Mouse (Mus musculus): ENCODE measurements at regions not wholly inside any gene's neighbourhood (a gene's known extent, or its start where the extent isn't known, plus 50 kb on each side); places are given as distances from the start of the nearest gene placed in this dataset.

DNA sequence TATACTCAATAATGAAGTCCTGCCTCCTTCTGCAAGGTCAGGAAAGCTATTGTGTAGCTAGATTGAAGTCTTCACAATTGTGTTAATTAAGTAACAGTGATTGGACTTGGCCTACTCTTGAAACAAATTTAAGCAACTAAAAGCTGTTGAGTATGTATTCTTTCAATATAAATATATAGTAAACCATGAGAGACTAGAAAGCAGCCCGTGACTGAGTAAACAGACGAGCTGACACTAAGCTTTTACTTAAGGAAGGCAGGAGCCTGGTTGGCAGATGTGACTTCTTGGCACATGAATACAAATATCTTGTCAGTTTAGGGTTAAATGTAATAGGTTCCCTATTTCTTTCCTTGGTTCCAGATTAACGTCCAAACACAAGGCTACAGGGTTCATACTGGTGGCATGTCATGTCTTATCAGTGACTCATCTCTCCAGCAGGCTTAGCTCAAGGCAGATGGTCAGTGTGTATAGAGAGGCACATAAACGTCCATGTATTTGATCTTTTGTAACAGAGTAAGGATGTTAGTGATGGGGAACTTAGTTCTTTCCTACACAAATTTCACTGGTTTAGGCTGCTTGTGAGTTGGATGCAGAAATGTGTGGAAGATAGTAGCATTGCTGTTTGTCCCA lies 184.7 kb downstream of the Etaa1 start:
- TF ChIP-seq CTCF (IDR thresholded peaks at IDR 0.05; ENCODE audit: insufficient read depth, low read length): no peak
- no peak for TF ChIP-seq POLR2A (IDR thresholded peaks at IDR 0.05; ENCODE audit: borderline replicate concordance, extremely low read depth, low read depth, low read length)

All from lung, adult 2 months (tissue).